Mouse (Mus musculus): ENCODE data around the gene Pbrm1. TPM values are rescaled to one million over a fixed set of nuclear protein-coding genes. Genes with fewer than 3 reads are reported as not detected.

Gene Pbrm1
- total RNA-seq, 2 experiments from 2014 or later, result 34.8 to 37.0 TPM

- intact Hi-C loops (cut with DNase I), result no loop called here
- no peak for DNase-seq
Measured at GRCm38 (mm10) chr14:31161638-31162037, 142.7 kb downstream of the Pbrm1 start.

- intact Hi-C loops (cut with DNase I), result no loop called here
- no peak for DNase-seq
Measured at GRCm38 (mm10) chr14:31164067-31164466, 145.1 kb downstream of the Pbrm1 start.

- intact Hi-C loops (cut with DNase I), result no loop called here
- no peak for DNase-seq
Measured at GRCm38 (mm10) chr14:31165010-31165409, 146.1 kb downstream of the Pbrm1 start.

- no peak for DNase-seq
- intact Hi-C loops (cut with DNase I), result no loop called here
Measured at GRCm38 (mm10) chr14:31165458-31165857, 146.5 kb downstream of the Pbrm1 start.

- DNase-seq, result no peak
- intact Hi-C loops (cut with DNase I), result no loop called here
Measured at GRCm38 (mm10) chr14:31165991-31166630, 147.2 kb downstream of the Pbrm1 start.

- intact Hi-C loops (cut with DNase I), result no loop called here
- no peak for DNase-seq
Measured at GRCm38 (mm10) chr14:31166827-31167226, 147.9 kb downstream of the Pbrm1 start.

GRCm38 (mm10) chr14:31168425-31168824 is 149.5 kb downstream of the Pbrm1 start, which contains the start of gene Stab1:
TSS of gene Stab1 (minus strand) at chr14:31168641.
- intact Hi-C loops (cut with DNase I), result no loop called here
- no peak for DNase-seq

GRCm38 (mm10) chr14:31169508-31169907 is 150.6 kb downstream of the Pbrm1 start:
- intact Hi-C loops (cut with DNase I), result no loop called here
- no peak for DNase-seq

GRCm38 (mm10) chr14:31170963-31171362 is 152.0 kb downstream of the Pbrm1 start:
- intact Hi-C loops (cut with DNase I), result no loop called here
- no peak for DNase-seq

Other genes starting within 250 kb of the Pbrm1 start
- gene Tmem110, start 193.5 kb upstream of the Pbrm1 start, total RNA-seq (2021), result 1 to 10 TPM; 6.2 to 7.0 TPM
- 10 to 100 TPM; 56.6 to 62.5 TPM for gene Mustn1, start 139.9 kb upstream of the Pbrm1 start, total RNA-seq (2021)
- gene Itih4, start 132.7 kb upstream of the Pbrm1 start, total RNA-seq (2021), result under 1 TPM in 1 of 2 experiments, not detected in 1; 0.38 TPM
- under 1 TPM; 0.12 to 0.23 TPM for gene Itih3, start 95.4 kb upstream of the Pbrm1 start, total RNA-seq (2021)
- gene Itih1, start 75.8 kb upstream of the Pbrm1 start, total RNA-seq (2021), result under 1 TPM in 1 of 2 experiments, not detected in 1; 0.08 TPM
- gene Nek4, start 67.8 kb upstream of the Pbrm1 start, total RNA-seq (2021), result 1 to 10 TPM; 4.7 TPM
- gene Glt8d1, start 17.7 kb upstream of the Pbrm1 start, total RNA-seq (2021), result 10 to 100 TPM in 1 of 2 experiments, 1 to 10 TPM in 1; 9.2 to 10.9 TPM
- 100 to 1,000 TPM; 113 to 123 TPM for gene Spcs1, start 17.5 kb upstream of the Pbrm1 start, total RNA-seq (2021)
- gene Gnl3, start within 50 bp of the Pbrm1 start, total RNA-seq (2021), result 10 to 100 TPM; 23.0 to 33.0 TPM
- 10 to 100 TPM; 29.3 to 40.5 TPM for gene Smim4, start 109.8 kb downstream of the Pbrm1 start, total RNA-seq (2021)
- gene Nt5dc2, start 111.9 kb downstream of the Pbrm1 start, total RNA-seq (2021), result 1 to 10 TPM; 2.2 to 2.4 TPM
- gene Stab1, start 149.5 kb downstream of the Pbrm1 start, total RNA-seq (2021), result 10 to 100 TPM; 15.6 to 17.7 TPM
- 100 to 1,000 TPM; 121 to 774 TPM for gene Tnnc1, start 189.2 kb downstream of the Pbrm1 start, total RNA-seq (2021)
- gene Nisch, start 197.8 kb downstream of the Pbrm1 start, total RNA-seq (2021), result 10 to 100 TPM; 54.4 to 63.2 TPM
- gene Sema3g, start 198.7 kb downstream of the Pbrm1 start, total RNA-seq (2021), result 1 to 10 TPM; 6.0 to 8.1 TPM
- 1 to 10 TPM; 6.8 to 8.6 TPM for gene Phf7, start 232.2 kb downstream of the Pbrm1 start, total RNA-seq (2021)
- gene Bap1, start 232.3 kb downstream of the Pbrm1 start, total RNA-seq (2021), result 10 to 100 TPM; 41.5 to 43.2 TPM

Data from gastrocnemius, postnatal 36 days (tissue).